Mouse (Mus musculus) midbrain, embryonic 14.5 days (tissue): ENCODE results near the gene Ip6k3. TPM values are rescaled to one million over a fixed set of nuclear protein-coding genes. Genes with fewer than 3 reads are reported as not detected.

ENCODE experiments used
- ATAC-seq: fragments of 200-750 bp; cut with Nextera tagmentation; 2 replicates; pipeline ENCODE4 v1.8.0; 2017; ENCODE audit warnings: moderate number of reproducible peaks, moderate library complexity; ENCODE audit not compliant: low FRiP score, low TSS enrichment
- DNase-seq: peaks from one replicate; pipeline ENCODE4 v3.0.0-alpha.2; 2015
- H3K27ac ChIP-seq: fragments of 300-500 bp; sonication (generic); replicated peaks from 2 replicates; pipeline ENCODE4 v1.5.1; 2014; ENCODE audit warnings: mild to moderate bottlenecking, low read depth, low read length, moderate library complexity
- H3K27me3 ChIP-seq: fragments of 300-500 bp; sonication (generic); 2 replicates; pipeline ENCODE4 v1.6.1; 2014; ENCODE audit warnings: low read length, control low read depth, mixed read lengths; ENCODE audit not compliant: control insufficient read depth, insufficient read depth
- H3K36me3 ChIP-seq: fragments of 300-500 bp; sonication (generic); 2 replicates; pipeline ENCODE4 v1.6.1; 2014; ENCODE audit warnings: low read length, control low read depth; ENCODE audit not compliant: control insufficient read depth, insufficient read depth
- H3K4me1 ChIP-seq: fragments of 300-500 bp; sonication (generic); 2 replicates; pipeline ENCODE4 v1.6.1; 2014; ENCODE audit warnings: mild to moderate bottlenecking, antibody characterized with exemption, low read length, control low read depth; ENCODE audit not compliant: control insufficient read depth, insufficient read depth
- H3K4me2 ChIP-seq: fragments of 300-500 bp; sonication (generic); 2 replicates; pipeline ENCODE4 v1.6.1; 2014; ENCODE audit warnings: mild to moderate bottlenecking, low read length, moderate library complexity
- H3K4me3 ChIP-seq: fragments of 300-500 bp; sonication (generic); replicated peaks from 2 replicates; pipeline ENCODE4 v1.5.1; 2014; ENCODE audit warnings: low read depth, low read length
- H3K9ac ChIP-seq: fragments of 300-500 bp; sonication (generic); replicated peaks from 2 replicates; pipeline ENCODE4 v1.6.1; 2014; ENCODE audit warnings: mild to moderate bottlenecking, low read length, moderate library complexity
- H3K9me3 ChIP-seq: fragments of 300-500 bp; sonication (generic); 2 replicates; pipeline ENCODE4 v1.6.1; 2016; ENCODE audit warnings: low read length, control low read depth, mixed read lengths; ENCODE audit not compliant: control insufficient read depth
- WGBS: fragments of 180-500 bp; shearing (Covaris S2); extraction: QIAGEN DNeasy Blood & Tissue Kit; methylation state at CpG from one replicate; pipeline ENCODE4 v1.1.7; 2014; 5-methylcytosine and 5-hydroxymethylcytosine counted together
- polyA plus RNA-seq: library from polyadenylated mRNA; unstranded; fragments of >200 nt; fragmentation: Nextera tagmentation; extraction: Ambion mirVana; gene quantifications from 2 replicates; pipeline ENCODE4 v1.2.1, GENCODE M21; 2014

The Ip6k3 gene
- polyA plus RNA-seq, 1 experiment from 2014 or later, result 0.20 TPM

GRCm38 (mm10) chr17:27152976-27153723 lies 14.4 kb downstream of the Ip6k3 start:
- DNase-seq (no peak), ATAC-seq (no peak)
- Histone ChIP-seq H3K36me3 (no peaks in the 10 kb centered on the region), H3K4me3 (no peak overlapping the region), H3K9me3 (no peaks in the 10 kb centered on the region), H3K4me1 (peaks cover 10% of the 10 kb centered on the region), H3K27me3 (no peaks in the 10 kb centered on the region), H3K4me2 (no peak overlapping the region), H3K27ac (no peak overlapping the region), H3K9ac (no peak overlapping the region)
- 61% methylated on average over 8 of the region's 8 CpGs for WGBS

GRCm38 (mm10) chr17:27151411-27151810 lies 16.2 kb downstream of the Ip6k3 start:
- no peak overlapping the region for H3K27ac ChIP-seq
- ATAC-seq, result no peak
- H3K4me2 ChIP-seq, result no peak overlapping the region
- H3K4me3 ChIP-seq, result no peak overlapping the region
- WGBS, result 70% methylated on average over 8 of the region's 8 CpGs
- H3K27me3 ChIP-seq, result no peaks in the 10 kb centered on the region
- no peak for DNase-seq
- no peaks in the 10 kb centered on the region for H3K36me3 ChIP-seq
- peaks cover 12% of the 10 kb centered on the region for H3K4me1 ChIP-seq
- no peaks in the 10 kb centered on the region for H3K9me3 ChIP-seq
- H3K9ac ChIP-seq, result no peak overlapping the region

DNA sequence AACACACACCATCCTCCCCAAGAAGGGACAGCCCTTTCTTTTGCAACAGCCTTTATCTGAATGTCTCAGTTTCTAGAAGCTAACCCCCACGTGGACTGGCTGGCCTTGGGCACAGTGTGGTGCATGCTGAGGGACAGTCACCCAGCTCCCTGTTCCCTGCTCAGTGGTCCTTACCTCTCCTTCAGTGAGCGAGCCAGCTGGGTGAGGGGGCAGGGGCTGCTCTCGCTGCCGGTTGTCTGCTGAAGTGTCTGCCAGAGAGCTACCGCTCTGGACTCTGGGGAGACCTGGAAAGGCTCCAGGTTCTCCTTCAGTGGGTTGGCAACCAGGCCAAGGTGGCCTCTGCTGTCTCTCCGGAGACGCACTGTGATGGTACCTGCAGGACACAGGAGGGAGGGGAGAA lies 16.7 kb downstream of the Ip6k3 start:
- Histone ChIP-seq H3K9me3 (no peaks in the 10 kb centered on the region), H3K36me3 (no peaks in the 10 kb centered on the region), H3K4me1 (peaks cover 15% of the 10 kb centered on the region), H3K27me3 (no peaks in the 10 kb centered on the region), H3K9ac (no peak overlapping the region), H3K27ac (no peak overlapping the region), H3K4me3 (no peak overlapping the region), H3K4me2 (no peak overlapping the region)
- WGBS, result 77% methylated on average over 7 of the region's 7 CpGs
- DNase-seq (no peak), ATAC-seq (no peak)

DNA sequence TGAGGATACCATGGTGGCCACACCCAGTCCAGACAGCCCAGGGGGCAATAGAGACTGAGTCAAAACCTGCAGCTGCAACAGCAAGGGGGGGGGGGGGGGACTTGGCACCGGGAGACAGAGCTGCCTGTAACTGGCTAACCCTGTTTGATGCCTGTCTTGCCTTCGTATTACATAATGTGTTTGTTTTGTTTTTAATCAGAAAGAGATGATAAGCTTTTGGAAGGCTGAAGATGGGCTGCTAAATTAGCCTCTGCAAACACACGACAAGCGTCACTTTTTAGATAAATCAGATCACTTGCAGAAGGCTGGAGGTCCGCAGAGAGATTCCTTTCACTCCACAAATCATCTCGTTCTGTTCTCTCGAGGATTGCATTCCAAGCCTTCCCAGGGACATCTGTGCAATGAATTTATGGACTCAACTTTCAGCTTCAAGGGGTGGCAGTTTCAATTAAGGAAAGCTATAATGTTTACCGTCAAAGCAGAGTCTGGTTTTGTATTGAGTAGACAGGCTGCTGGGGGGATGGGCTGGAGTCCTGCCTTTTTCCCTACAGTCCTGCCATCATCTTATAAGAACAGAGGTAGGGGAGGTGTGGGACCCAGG lies 21.2 kb downstream of the Ip6k3 start:
- H3K4me3 ChIP-seq, result no peak overlapping the region
- no peaks in the 10 kb centered on the region for H3K27me3 ChIP-seq
- ATAC-seq, result no peak
- H3K27ac ChIP-seq, result no peak overlapping the region
- H3K9me3 ChIP-seq, result no peaks in the 10 kb centered on the region
- no peak for DNase-seq
- peaks cover 23% of the 10 kb centered on the region for H3K4me1 ChIP-seq
- no peak overlapping the region for H3K9ac ChIP-seq
- 32% methylated on average over 8 of the region's 8 CpGs for WGBS
- H3K4me2 ChIP-seq, result no peak overlapping the region
- no peaks in the 10 kb centered on the region for H3K36me3 ChIP-seq

- 79% methylated on average over 4 of the region's 4 CpGs for WGBS
- peaks cover 35% of the 10 kb centered on the region for H3K4me1 ChIP-seq
- no peaks in the 10 kb centered on the region for H3K27me3 ChIP-seq
These were observed 23.4 kb downstream of the Ip6k3 start for GRCm38 (mm10) chr17:27144152-27144551.

DNA sequence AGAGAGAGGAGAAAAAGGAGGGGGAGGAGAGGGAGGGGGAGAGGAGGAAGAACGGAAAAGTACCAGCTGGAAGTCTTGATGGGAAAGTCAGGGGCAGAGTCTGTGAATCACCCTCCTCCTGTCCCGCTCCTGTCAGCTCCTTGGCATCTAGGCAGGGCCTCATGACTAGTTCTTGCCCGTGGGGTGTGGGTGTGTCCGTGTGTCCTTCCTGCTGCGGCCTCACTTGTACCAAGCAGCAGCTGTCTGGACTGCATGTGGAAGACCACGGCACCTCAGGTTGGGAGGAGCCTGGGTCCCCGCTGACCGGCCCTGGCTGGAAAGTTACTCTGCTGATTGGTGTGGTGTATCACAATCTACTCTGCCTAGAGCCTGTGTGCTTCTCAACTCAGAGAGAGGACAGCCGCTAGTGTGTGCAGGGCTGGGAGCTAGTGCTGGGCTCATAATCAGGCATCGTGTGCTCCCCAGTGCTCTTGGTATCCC lies 25.6 kb downstream of the Ip6k3 start:
- H3K4me1 ChIP-seq, result peaks cover 40% of the 10 kb centered on the region

More at GRCm38 (mm10) chr17:27144152-27144551, 23.4 kb downstream of the Ip6k3 start:
- Histone ChIP-seq H3K9me3 (no peaks in the 10 kb centered on the region), H3K4me3 (no peak overlapping the region), H3K4me2 (no peak overlapping the region), H3K9ac (no peak overlapping the region), H3K27ac (no peak overlapping the region), H3K36me3 (no peaks in the 10 kb centered on the region)
- DNase-seq, result no peak
- no peak for ATAC-seq

DNA sequence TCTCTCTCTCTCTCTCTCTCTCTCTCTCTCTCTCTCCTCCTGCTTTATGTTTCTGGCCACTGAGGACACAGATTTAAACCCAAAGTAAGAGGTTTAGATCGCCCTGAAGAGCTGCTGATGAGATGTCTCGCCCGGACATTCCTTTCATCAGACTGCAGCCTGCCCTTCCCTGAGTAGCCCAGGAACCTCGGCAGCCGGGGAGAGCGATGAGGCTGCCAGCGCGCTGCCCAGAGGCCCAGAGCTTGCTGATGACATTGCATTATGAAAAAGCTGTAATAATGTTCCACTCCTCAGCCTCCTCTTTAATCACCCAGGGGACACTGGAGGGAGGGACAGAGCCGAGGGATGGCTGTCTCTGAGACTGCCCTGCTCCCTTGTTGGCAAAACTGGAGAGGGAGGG lies 27.3 kb downstream of the Ip6k3 start:
- no peaks in the 10 kb centered on the region for H3K27me3 ChIP-seq
- H3K9me3 ChIP-seq, result no peaks in the 10 kb centered on the region
- DNase-seq (peak; percentile 48), ATAC-seq (no peak)
- WGBS, result 34% methylated on average over 9 of the region's 9 CpGs
- H3K4me2 ChIP-seq, result no peak overlapping the region
- no peak overlapping the region for H3K4me3 ChIP-seq
- no peak overlapping the region for H3K9ac ChIP-seq
- no peaks in the 10 kb centered on the region for H3K36me3 ChIP-seq
- H3K27ac ChIP-seq, result peak overlapping the region; percentile 67
- peaks cover 34% of the 10 kb centered on the region for H3K4me1 ChIP-seq

More for the DNA sequence above, 25.6 kb downstream of the Ip6k3 start:
- H3K4me3 ChIP-seq, result no peak overlapping the region
- no peak for DNase-seq
- no peak overlapping the region for H3K27ac ChIP-seq
- WGBS, result 67% methylated on average over 10 of the region's 10 CpGs
- no peaks in the 10 kb centered on the region for H3K27me3 ChIP-seq
- no peak overlapping the region for H3K4me2 ChIP-seq
- no peaks in the 10 kb centered on the region for H3K36me3 ChIP-seq
- H3K9me3 ChIP-seq, result no peaks in the 10 kb centered on the region
- ATAC-seq, result no peak
- no peak overlapping the region for H3K9ac ChIP-seq

DNA sequence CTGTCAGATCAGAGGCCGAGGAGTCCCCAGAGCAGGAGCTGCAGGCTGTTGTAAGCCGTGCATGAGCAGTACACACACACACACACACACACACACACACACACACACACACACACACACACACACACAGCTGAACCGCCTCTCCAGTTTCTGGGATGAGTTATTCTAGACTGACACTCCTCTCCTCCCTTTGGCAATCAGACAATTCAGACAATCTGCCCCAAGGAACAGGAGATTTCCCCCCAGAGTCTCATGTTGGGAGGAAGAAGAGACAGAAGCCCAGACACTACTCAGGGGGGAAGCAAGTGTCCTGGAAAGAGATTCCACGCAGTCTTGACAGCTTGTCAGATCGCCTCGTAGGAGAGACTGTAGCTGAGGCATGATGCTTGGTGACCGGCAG lies 28.3 kb downstream of the Ip6k3 start:
- peak overlapping the region; percentile 67 for H3K27ac ChIP-seq
- peaks cover 30% of the 10 kb centered on the region for H3K4me1 ChIP-seq
- no peak for ATAC-seq

DNA sequence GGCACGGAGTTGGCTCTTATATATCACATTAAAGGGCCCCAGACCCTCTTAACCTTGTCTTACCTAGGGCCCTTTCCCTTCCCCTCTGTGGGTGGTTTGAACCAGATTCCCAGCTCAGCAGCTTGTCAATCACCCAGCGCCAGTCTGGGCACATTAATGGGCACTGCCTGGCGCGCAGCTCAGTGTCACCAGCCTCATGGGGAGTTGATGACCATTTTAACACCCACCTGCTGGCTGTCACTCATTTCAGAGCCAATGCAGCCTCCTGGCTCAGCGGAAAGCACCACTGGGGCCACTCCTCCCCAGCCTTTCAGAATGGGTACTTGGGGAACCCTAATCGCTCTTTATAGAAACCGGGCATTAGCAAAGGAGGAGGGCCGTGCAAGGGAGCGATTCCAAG lies 29.2 kb downstream of the Ip6k3 start:
- no peak for ATAC-seq
- H3K36me3 ChIP-seq, result no peaks in the 10 kb centered on the region
- H3K9ac ChIP-seq, result no peak overlapping the region; the same call in 1 of the 2 replicates
- H3K4me3 ChIP-seq, result no peak overlapping the region
- DNase-seq, result no peak
- 67% methylated on average over 9 of the region's 9 CpGs for WGBS
- H3K27ac ChIP-seq, result no peak overlapping the region
- no peaks in the 10 kb centered on the region for H3K9me3 ChIP-seq
- no peaks in the 10 kb centered on the region for H3K27me3 ChIP-seq
- H3K4me2 ChIP-seq, result no peak overlapping the region
- H3K4me1 ChIP-seq, result peaks cover 28% of the 10 kb centered on the region

More for the DNA sequence above, 28.3 kb downstream of the Ip6k3 start:
- H3K9ac ChIP-seq, result no peak overlapping the region
- WGBS, result 41% methylated on average over 7 of the region's 7 CpGs
- H3K4me3 ChIP-seq, result no peak overlapping the region
- peak; percentile 42 for DNase-seq
- no peaks in the 10 kb centered on the region for H3K27me3 ChIP-seq
- H3K36me3 ChIP-seq, result no peaks in the 10 kb centered on the region
- H3K9me3 ChIP-seq, result no peaks in the 10 kb centered on the region
- H3K4me2 ChIP-seq, result no peak overlapping the region
